Mouse (Mus musculus) forebrain, embryonic 16.5 days (tissue): ENCODE results near the gene Ambra1. TPM values are rescaled to one million over a fixed set of nuclear protein-coding genes. Genes with fewer than 3 reads are reported as not detected.
A peak's percentile ranks its signal among the peaks of the same experiment; 100 is the strongest.

ENCODE experiments used
- ATAC-seq: fragments of 200-750 bp; cut with Nextera tagmentation; 2 replicates; pipeline ENCODE4 v1.8.0; 2017; ENCODE audit warnings: mild to moderate bottlenecking, moderate library complexity
- H3K27ac ChIP-seq: fragments of 300-500 bp; sonication (generic); 2 replicates; pipeline ENCODE4 v1.5.1; 2014; ENCODE audit warnings: low read length, control low read depth
- H3K27me3 ChIP-seq: fragments of 300-500 bp; sonication (generic); replicated peaks from 2 replicates; pipeline ENCODE4 v1.6.1; 2014; ENCODE audit warnings: low read length; ENCODE audit not compliant: control insufficient read depth, insufficient read depth
- H3K36me3 ChIP-seq: fragments of 300-500 bp; sonication (generic); 2 replicates; pipeline ENCODE4 v1.6.1; 2014; ENCODE audit not compliant: control insufficient read depth, insufficient read depth
- H3K4me1 ChIP-seq: fragments of 300-500 bp; sonication (generic); replicated peaks from 2 replicates; pipeline ENCODE4 v1.6.1; 2014; ENCODE audit warnings: low read length; ENCODE audit not compliant: control insufficient read depth, insufficient read depth
- H3K4me2 ChIP-seq: fragments of 300-500 bp; sonication (generic); 2 replicates; pipeline ENCODE4 v1.6.1; 2014; ENCODE audit warnings: mild to moderate bottlenecking, low read length, control low read depth
- H3K4me3 ChIP-seq: fragments of 300-500 bp; sonication (generic); replicated peaks from 2 replicates; pipeline ENCODE4 v1.5.1; 2014; ENCODE audit warnings: mild to moderate bottlenecking, low read length, control low read depth
- H3K9ac ChIP-seq: fragments of 300-500 bp; sonication (generic); replicated peaks from 2 replicates; pipeline ENCODE4 v1.6.1; 2014; ENCODE audit warnings: low read depth, low read length, control low read depth
- H3K9me3 ChIP-seq: fragments of 300-500 bp; sonication (generic); 2 replicates; pipeline ENCODE4 v1.6.1; 2016; ENCODE audit warnings: low read length; ENCODE audit not compliant: control insufficient read depth
- WGBS: fragments of 180-500 bp; shearing (Covaris S2); extraction: QIAGEN DNeasy Blood & Tissue Kit; methylation state at CpG from one replicate; pipeline ENCODE4 v1.1.7; 2014; 5-methylcytosine and 5-hydroxymethylcytosine counted together
- polyA plus RNA-seq: library from polyadenylated mRNA; unstranded; fragments of >200 nt; fragmentation: Nextera tagmentation; extraction: Ambion mirVana; gene quantifications from 2 replicates; pipeline ENCODE4 v1.2.1, GENCODE M21; 2015

Ambra1 gene
- polyA plus RNA-seq, 1 experiment from 2014 or later = 25.5 TPM

DNA sequence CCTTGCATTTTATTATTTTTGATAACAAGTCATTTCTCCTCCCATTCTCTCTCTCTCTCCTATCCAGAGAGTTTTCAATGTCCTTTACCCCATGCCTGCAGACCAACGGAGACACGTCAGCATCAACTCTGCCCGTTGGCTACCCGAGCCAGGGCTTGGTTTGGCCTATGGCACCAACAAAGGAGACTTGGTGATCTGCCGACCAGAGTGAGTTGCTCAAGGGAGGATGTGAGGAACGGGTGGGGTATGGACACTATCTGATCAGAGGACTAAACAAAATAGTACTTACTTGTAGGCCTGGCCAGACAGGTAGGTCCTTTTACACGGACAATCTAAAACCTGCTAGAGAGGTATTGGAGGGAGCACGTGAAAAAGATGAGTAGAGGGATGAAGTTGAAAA, 170.5 kb downstream of the Ambra1 start:
- H3K4me3 ChIP-seq = no peak overlapping the region
- H3K36me3 ChIP-seq = peaks cover 3% of the 10 kb centered on the region
- H3K4me1 ChIP-seq = peaks cover 11% of the 10 kb centered on the region
- no peak overlapping the region for H3K27ac ChIP-seq
- H3K27me3 ChIP-seq = no peaks in the 10 kb centered on the region
- H3K9me3 ChIP-seq = no peaks in the 10 kb centered on the region
- H3K9ac ChIP-seq = no peak overlapping the region
- no peak for ATAC-seq
- WGBS = 93% methylated on average over 8 of the region's 8 CpGs
- no peak overlapping the region for H3K4me2 ChIP-seq

DNA sequence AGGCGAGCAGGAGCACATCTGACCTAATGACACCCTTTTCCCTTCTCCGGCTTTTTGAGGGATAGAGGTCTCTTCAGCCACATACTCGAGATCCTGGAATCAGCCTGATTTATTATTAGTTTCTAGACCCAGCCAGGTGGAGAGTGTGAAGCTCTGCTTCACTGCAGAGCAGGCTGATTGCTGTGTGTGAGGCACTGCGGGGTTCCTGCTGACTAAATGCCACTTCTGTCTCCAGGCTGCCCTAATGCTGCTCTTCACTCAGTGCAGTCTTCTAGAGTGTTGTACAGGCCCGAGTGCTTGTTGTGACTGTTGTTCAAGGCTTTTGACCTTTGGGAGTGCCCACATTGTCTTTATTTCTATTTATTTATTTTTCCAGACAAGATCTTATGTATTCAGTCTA, 172.4 kb downstream of the Ambra1 start:
- Histone ChIP-seq H3K9ac (no peak overlapping the region), H3K4me1 (peaks cover 11% of the 10 kb centered on the region), H3K27me3 (no peaks in the 10 kb centered on the region), H3K4me2 (no peak overlapping the region), H3K9me3 (no peaks in the 10 kb centered on the region), H3K4me3 (no peak overlapping the region), H3K36me3 (peaks cover 3% of the 10 kb centered on the region), H3K27ac (no peak overlapping the region)
- ATAC-seq = no peak
- 81% methylated on average over 5 of the region's 5 CpGs for WGBS

DNA sequence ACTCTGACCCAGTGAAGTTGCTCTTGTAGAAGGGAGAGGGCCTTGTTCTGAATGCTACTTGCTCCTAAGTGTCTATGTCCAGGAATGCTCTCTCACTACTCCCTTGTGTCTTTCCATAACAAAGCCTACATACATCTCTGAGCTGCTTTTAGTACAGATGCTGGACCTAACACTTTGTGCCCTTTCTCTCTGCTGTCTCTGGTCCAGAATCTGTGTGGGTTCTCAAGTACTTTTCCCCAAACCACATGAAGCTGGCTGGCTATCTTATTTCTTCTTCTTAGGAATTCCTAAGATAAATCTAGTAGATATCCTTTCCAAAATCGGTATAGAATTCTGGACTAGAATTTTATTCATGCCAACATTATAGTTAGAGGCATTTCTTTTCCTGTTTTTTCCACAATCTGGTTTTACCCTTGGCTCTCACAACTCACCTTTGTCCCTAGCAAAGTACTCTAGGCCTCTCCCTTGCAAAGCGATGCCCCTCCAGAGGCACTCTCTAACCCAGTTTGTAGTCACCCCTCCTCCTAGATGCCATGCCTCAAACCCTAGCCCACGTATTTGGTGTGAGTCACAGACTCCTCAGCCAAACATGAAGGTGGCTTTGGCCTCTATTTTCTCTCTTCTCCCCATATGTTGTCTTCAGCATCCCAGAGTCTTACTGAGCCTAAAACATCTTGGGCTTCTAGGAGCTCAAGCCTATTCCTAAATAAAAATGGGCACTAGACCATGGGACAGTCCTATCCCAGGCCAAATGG, 173.4 kb downstream of the Ambra1 start:
- WGBS = 89% methylated on average over 3 of the region's 3 CpGs

DNA sequence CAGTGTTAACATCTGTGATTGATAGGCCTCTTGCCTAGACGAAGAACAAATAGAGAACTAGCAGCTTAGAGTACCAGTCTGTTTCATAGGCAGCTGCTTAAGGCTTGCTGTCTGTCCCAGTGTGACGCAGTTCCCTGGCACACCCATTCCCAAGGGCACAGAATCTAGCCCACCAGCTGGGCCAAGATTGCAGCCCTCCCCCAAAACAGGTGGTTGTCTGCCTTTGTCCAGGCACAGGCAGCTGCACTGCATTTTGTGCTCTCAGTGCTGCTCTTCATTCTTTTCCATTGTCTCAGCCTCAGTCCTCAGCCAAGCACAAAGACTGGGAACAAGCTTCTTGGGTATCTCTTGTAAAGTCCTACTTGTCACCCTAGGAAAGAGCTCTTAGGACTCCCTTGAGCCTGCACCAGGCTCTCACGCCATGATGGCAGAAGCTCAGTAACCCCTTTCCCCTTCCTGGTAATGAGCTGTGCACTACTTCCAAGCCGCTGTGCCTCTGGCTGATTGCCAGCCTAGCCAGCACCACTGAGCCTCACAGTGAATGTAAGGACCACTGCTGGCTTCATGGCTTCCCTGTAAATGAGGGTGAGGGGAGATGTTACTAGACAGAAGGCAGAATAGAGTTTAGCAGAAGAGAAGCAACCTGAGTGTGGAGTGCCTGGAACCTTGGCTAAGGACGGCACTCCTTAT, 174.8 kb downstream of the Ambra1 start:
- Histone ChIP-seq H3K36me3 (peaks cover 7% of the 10 kb centered on the region), H3K27me3 (no peaks in the 10 kb centered on the region), H3K4me3 (no peak overlapping the region), H3K9me3 (no peaks in the 10 kb centered on the region), H3K4me1 (peaks cover 11% of the 10 kb centered on the region), H3K27ac (peak overlapping the region; percentile 64), H3K4me2 (no peak overlapping the region), H3K9ac (no peak overlapping the region)
- peak; percentile 92 for ATAC-seq
- WGBS = 17% methylated on average over 5 of the region's 5 CpGs

More for the DNA sequence above, 173.4 kb downstream of the Ambra1 start:
- no peak overlapping the region for H3K27ac ChIP-seq
- no peak overlapping the region for H3K4me3 ChIP-seq
- no peaks in the 10 kb centered on the region for H3K27me3 ChIP-seq
- H3K4me1 ChIP-seq = peaks cover 11% of the 10 kb centered on the region
- no peak overlapping the region for H3K9ac ChIP-seq
- H3K9me3 ChIP-seq = no peaks in the 10 kb centered on the region
- H3K4me2 ChIP-seq = no peak overlapping the region
- peaks cover 3% of the 10 kb centered on the region for H3K36me3 ChIP-seq
- ATAC-seq = no peak

DNA sequence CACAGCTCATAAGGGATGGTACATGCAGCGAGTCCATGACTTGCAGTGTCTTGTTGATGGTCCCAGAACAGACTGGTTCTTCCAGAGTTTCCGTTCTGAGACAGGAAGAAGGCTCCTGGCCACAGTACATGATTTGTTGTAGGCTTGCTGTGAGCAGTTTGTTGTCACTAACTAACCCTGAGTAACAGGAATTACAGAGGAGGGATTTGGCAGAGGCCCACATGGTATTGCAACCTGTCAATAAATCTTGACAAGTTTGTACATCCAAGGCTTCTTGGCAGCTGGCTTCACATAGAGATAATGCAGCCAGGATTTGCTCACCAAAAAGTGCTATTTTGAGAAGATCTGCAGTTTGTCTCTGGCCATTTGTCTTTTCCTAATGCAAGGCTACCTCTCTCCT, 176.2 kb downstream of the Ambra1 start:
- peaks cover 11% of the 10 kb centered on the region for H3K4me1 ChIP-seq
- peaks cover 13% of the 10 kb centered on the region for H3K36me3 ChIP-seq
- H3K27ac ChIP-seq = no peak overlapping the region
- no peaks in the 10 kb centered on the region for H3K9me3 ChIP-seq
- H3K9ac ChIP-seq = no peak overlapping the region
- H3K4me2 ChIP-seq = no peak overlapping the region
- H3K4me3 ChIP-seq = no peak overlapping the region
- WGBS = 86% methylated on average over 2 of the region's 2 CpGs
- no peak for ATAC-seq
- no peaks in the 10 kb centered on the region for H3K27me3 ChIP-seq

DNA sequence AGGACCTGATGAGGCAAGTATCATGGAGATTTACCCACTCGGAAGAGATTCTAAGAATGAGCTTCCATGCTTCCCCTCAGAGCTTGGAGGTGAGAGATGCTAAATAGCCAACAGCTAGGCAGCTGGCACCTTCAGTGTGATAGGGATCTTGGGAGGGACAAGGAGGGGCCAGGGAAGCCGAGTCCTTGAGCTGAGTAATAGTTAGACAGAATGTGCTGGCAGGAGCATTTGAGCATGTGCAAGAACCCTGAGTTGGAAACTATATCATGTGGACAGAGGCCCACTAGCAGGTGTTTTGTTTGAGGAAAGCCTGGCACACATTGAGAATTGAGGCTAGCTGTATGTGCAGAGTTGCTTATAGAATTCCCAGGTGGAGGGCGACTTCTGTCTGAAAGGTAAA, 182.7 kb downstream of the Ambra1 start:
- H3K36me3 ChIP-seq = peaks cover 26% of the 10 kb centered on the region
- no peaks in the 10 kb centered on the region for H3K9me3 ChIP-seq
- no peak overlapping the region for H3K9ac ChIP-seq
- ATAC-seq = no peak
- WGBS = 85% methylated on average over 3 of the region's 3 CpGs
- H3K4me1 ChIP-seq = no peaks in the 10 kb centered on the region
- no peak overlapping the region for H3K27ac ChIP-seq
- no peak overlapping the region for H3K4me3 ChIP-seq
- no peaks in the 10 kb centered on the region for H3K27me3 ChIP-seq
- no peak overlapping the region for H3K4me2 ChIP-seq

DNA sequence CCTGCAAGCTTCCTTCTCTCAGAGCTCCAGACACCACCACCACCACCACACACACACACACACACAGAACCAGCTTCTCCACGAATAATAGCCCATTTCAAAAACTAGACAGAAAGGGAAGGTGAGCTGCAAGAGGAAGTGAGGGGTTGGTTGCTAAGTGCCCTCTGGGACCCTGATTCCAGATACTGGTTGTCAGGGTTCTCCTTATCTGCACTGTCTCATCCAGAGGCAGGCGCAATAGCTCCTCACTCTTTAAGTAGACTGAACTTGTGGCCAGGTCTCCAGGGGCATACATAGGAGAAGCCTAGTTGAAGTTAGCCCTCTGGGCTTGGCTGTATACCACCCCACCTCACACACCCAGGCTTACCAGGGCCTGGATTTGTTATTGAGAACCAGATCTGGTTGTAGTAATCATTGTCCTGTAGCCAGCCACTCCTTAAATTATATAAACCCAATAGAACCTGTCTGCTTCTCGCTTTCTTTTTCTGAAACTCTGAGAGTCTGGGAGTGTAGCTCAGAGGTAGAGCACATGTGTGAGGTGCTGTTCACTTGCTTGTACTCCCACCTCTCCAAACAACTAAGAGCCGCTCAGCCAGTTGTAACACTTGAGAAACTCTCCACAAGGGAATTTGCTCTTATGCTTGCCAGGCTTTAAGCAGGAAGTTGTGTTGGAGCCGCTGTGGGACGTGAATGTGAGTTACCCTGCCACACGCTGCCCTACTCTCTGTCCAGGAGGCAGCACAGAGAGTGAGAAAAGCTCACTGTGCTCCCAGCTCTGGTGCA, 183.6 kb downstream of the Ambra1 start:
- peaks cover 33% of the 10 kb centered on the region for H3K36me3 ChIP-seq
- no peaks in the 10 kb centered on the region for H3K9me3 ChIP-seq
- no peak overlapping the region for H3K4me3 ChIP-seq
- 92% methylated on average over 7 of the region's 7 CpGs for WGBS
- H3K27ac ChIP-seq = no peak overlapping the region
- ATAC-seq = no peak
- no peaks in the 10 kb centered on the region for H3K27me3 ChIP-seq
- H3K4me2 ChIP-seq = no peak overlapping the region
- H3K9ac ChIP-seq = no peak overlapping the region
- no peaks in the 10 kb centered on the region for H3K4me1 ChIP-seq

DNA sequence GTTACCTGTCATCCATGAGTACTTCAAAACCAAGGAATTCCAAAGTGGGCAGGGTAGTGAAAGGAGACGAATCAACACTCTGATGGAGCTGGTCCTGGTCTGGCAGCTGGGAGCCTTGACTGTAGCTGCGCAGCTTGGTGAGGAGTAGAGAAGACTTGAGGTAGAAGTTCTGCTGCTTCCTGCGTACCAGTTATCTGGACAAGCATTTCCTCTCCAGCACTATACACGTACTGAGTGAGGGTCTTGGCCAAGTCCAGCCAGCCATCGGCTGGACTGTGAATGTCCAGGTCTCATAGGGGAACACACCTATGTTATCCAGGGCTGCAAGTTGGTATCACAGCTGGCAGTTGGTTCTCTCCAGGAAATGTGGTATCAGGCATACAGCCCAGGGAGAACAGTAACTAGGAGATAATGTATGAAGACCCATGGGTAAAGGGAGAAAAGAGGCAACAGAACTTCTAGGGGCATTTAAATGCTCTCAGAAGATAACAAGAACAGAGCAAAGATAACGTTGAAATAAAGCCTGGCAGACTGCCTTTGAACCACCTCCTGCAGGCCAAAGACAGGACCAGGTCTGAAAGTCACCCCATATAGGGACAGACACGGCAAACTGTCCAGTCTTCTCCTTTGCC, 186.5 kb downstream of the Ambra1 start:
- Histone ChIP-seq H3K27me3 (peaks cover 6% of the 10 kb centered on the region; the same call in 1 of the 2 replicates), H3K27ac (no peak overlapping the region), H3K4me1 (peaks cover 4% of the 10 kb centered on the region), H3K4me3 (no peak overlapping the region), H3K4me2 (no peak overlapping the region), H3K36me3 (peaks cover 22% of the 10 kb centered on the region), H3K9me3 (no peaks in the 10 kb centered on the region), H3K9ac (no peak overlapping the region)
- WGBS = 93% methylated on average over 7 of the region's 7 CpGs
- no peak for ATAC-seq

DNA sequence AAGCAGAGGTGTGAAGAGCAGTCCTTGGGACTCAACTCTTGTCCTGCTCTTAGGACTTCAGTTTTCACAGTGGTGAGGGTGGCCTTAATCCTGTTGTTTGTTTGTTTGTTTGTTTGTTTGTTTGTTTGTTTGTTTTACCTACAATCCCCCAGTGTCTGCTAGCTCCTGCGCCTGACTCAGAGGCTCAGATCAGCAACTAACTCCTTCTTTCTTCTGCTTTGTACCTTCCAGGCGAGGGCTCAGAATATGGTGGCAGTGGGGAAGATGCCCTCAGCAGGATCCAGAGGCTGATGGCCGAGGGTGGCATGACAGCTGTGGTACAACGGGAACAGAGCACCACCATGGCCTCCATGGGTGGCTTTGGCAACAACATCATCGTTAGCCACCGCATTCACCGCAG, 187.2 kb downstream of the Ambra1 start:
- Histone ChIP-seq H3K9ac (no peak overlapping the region), H3K9me3 (no peaks in the 10 kb centered on the region), H3K27ac (no peak overlapping the region), H3K4me1 (peaks cover 7% of the 10 kb centered on the region), H3K4me3 (no peak overlapping the region), H3K4me2 (no peak overlapping the region), H3K36me3 (peaks cover 20% of the 10 kb centered on the region), H3K27me3 (peaks cover 9% of the 10 kb centered on the region)
- no peak for ATAC-seq
- WGBS = 78% methylated on average over 7 of the region's 7 CpGs
